Mouse (Mus musculus) WW6 (cell line): Measurements from ENCODE around the gene Gmfg.

Source experiments
- DNase-seq: peaks from one replicate; pipeline ENCODE4 v3.0.0-alpha.2; 2013; ENCODE audit warnings: low read depth, low spot score

Gene Gmfg

GRCm38 (mm10) chr7:28437964-28438363 lies 717 bp downstream of the Gmfg start:
- no peak for DNase-seq

GRCm38 (mm10) chr7:28438771-28439170 lies 1.5 kb downstream of the Gmfg start:
- no peak for DNase-seq

GRCm38 (mm10) chr7:28440739-28441138 lies 3.5 kb downstream of the Gmfg start:
- DNase-seq: no peak

- no peak for DNase-seq
These were observed 4.7 kb downstream of the Gmfg start for GRCm38 (mm10) chr7:28441776-28442485.

GRCm38 (mm10) chr7:28442688-28443087 lies 5.4 kb downstream of the Gmfg start:
- no peak for DNase-seq

- no peak for DNase-seq
These were observed 7.2 kb downstream of the Gmfg start for GRCm38 (mm10) chr7:28444344-28444974.

GRCm38 (mm10) chr7:28446446-28446845 lies 9.2 kb downstream of the Gmfg start:
- no peak for DNase-seq

- DNase-seq: no peak
These were observed 10.0 kb downstream of the Gmfg start for GRCm38 (mm10) chr7:28447101-28447830.

GRCm38 (mm10) chr7:28447865-28448820 lies 10.9 kb downstream of the Gmfg start:
- no peak for DNase-seq

GRCm38 (mm10) chr7:28451531-28452360 lies 14.5 kb downstream of the Gmfg start, which contains the start of gene Lrfn1:
TSS of gene Lrfn1 (plus strand) at chr7:28451980.
- DNase-seq: no peak

GRCm38 (mm10) chr7:28452361-28453005 lies 15.2 kb downstream of the Gmfg start:
- no peak for DNase-seq

GRCm38 (mm10) chr7:28460361-28460760 lies 23.1 kb downstream of the Gmfg start:
- DNase-seq: no peak

- DNase-seq: no peak
These were observed 25.5 kb downstream of the Gmfg start for GRCm38 (mm10) chr7:28462769-28463168.

GRCm38 (mm10) chr7:28464416-28465212 lies 27.4 kb downstream of the Gmfg start:
- no peak for DNase-seq

- DNase-seq: no peak
These were observed 29.5 kb downstream of the Gmfg start for GRCm38 (mm10) chr7:28466721-28467212.

- DNase-seq: no peak
These were observed 30.0 kb downstream of the Gmfg start for GRCm38 (mm10) chr7:28467213-28467751.

GRCm38 (mm10) chr7:28476191-28476590 lies 38.9 kb downstream of the Gmfg start:
- DNase-seq: no peak

GRCm38 (mm10) chr7:28477363-28477762 lies 40.1 kb downstream of the Gmfg start:
- DNase-seq: no peak

- no peak for DNase-seq
These were observed 41.6 kb downstream of the Gmfg start for GRCm38 (mm10) chr7:28478854-28479253.
